Mouse (Mus musculus): ENCODE measurements around the gene Gtpbp6. TPM values are rescaled to one million over a fixed set of nuclear protein-coding genes. Genes with fewer than 3 reads are reported as not detected.
"Not testable (repeated sequence)": the region's sequence is repeated elsewhere in the genome, so short reads cannot be mapped to it uniquely, and the experiment has no call there.

Gene Gtpbp6
- total RNA-seq (2015; ENCODE audit: low replicate concordance) (2.5 TPM in 1 of 2 replicates, not detected in the other), total RNA-seq (2017; ENCODE audit: low replicate concordance) (8.5 TPM in 1 of 2 replicates, not detected in the other)

GRCm38 (mm10) chr5:110107581-110108304 lies at the start of gene Gtpbp6:
Gtpbp6 (minus strand) TSS chr5:110108197.
- ATAC-seq (replicated peaks; ENCODE audit: low FRiP score, poor library complexity, severe bottlenecking) = peak; percentile 87

GRCm38 (mm10) chr5:110143007-110143406 lies 35.0 kb upstream of the Gtpbp6 start:
- ATAC-seq (replicated peaks; ENCODE audit: low FRiP score, poor library complexity, severe bottlenecking) = no peak

- ATAC-seq (replicated peaks; ENCODE audit: low FRiP score, poor library complexity, severe bottlenecking) = no peak
Measured at GRCm38 (mm10) chr5:110142309-110142708, 34.3 kb upstream of the Gtpbp6 start.

- no peak for ATAC-seq (replicated peaks; ENCODE audit: low FRiP score, poor library complexity, severe bottlenecking)
Measured at GRCm38 (mm10) chr5:110140424-110140823, 32.4 kb upstream of the Gtpbp6 start.

GRCm38 (mm10) chr5:110139325-110139724 lies 31.3 kb upstream of the Gtpbp6 start:
- ATAC-seq (replicated peaks; ENCODE audit: low FRiP score, poor library complexity, severe bottlenecking) = no peak

- ATAC-seq (replicated peaks; ENCODE audit: low FRiP score, poor library complexity, severe bottlenecking) = no peak
Measured at GRCm38 (mm10) chr5:110137816-110138215, 29.8 kb upstream of the Gtpbp6 start.

GRCm38 (mm10) chr5:110136087-110136464 lies 28.1 kb upstream of the Gtpbp6 start:
- no peak for ATAC-seq (replicated peaks; ENCODE audit: low FRiP score, poor library complexity, severe bottlenecking)

- peak; percentile 99 for ATAC-seq (replicated peaks; ENCODE audit: low FRiP score, poor library complexity, severe bottlenecking)
Measured at GRCm38 (mm10) chr5:110135293-110136086, 27.5 kb upstream of the Gtpbp6 start, which contains the start of gene Chfr. Chfr (plus strand) TSS chr5:110135842.

GRCm38 (mm10) chr5:110122380-110122779 lies 14.4 kb upstream of the Gtpbp6 start:
- not testable (repeated sequence) for ATAC-seq (replicated peaks; ENCODE audit: low FRiP score, poor library complexity, severe bottlenecking)

GRCm38 (mm10) chr5:110109991-110110441 lies 2.0 kb upstream of the Gtpbp6 start, which contains the start of gene Zfp605:
Zfp605 (plus strand) TSS chr5:110110092.
- peak; percentile 56 for ATAC-seq (replicated peaks; ENCODE audit: low FRiP score, poor library complexity, severe bottlenecking)

- no peak for ATAC-seq (replicated peaks; ENCODE audit: low FRiP score, poor library complexity, severe bottlenecking)
Measured at GRCm38 (mm10) chr5:110108305-110108628, 270 bp upstream of the Gtpbp6 start.

- no peak; the same call in 1 of the 2 replicates for ATAC-seq (replicated peaks; ENCODE audit: low FRiP score, poor library complexity, severe bottlenecking)
Measured at GRCm38 (mm10) chr5:110106901-110107564, 964 bp downstream of the Gtpbp6 start.

GRCm38 (mm10) chr5:110106140-110106871 lies 1.7 kb downstream of the Gtpbp6 start:
- ATAC-seq (replicated peaks; ENCODE audit: low FRiP score, poor library complexity, severe bottlenecking) = no peak

- no peak for ATAC-seq (replicated peaks; ENCODE audit: low FRiP score, poor library complexity, severe bottlenecking)
Measured at GRCm38 (mm10) chr5:110104616-110105380, 3.2 kb downstream of the Gtpbp6 start.

- ATAC-seq (replicated peaks; ENCODE audit: low FRiP score, poor library complexity, severe bottlenecking) = no peak
Measured at GRCm38 (mm10) chr5:110103901-110104615, 3.9 kb downstream of the Gtpbp6 start.

GRCm38 (mm10) chr5:110102853-110103625 lies 5.0 kb downstream of the Gtpbp6 start:
- no peak for ATAC-seq (replicated peaks; ENCODE audit: low FRiP score, poor library complexity, severe bottlenecking)

- no peak for ATAC-seq (replicated peaks; ENCODE audit: low FRiP score, poor library complexity, severe bottlenecking)
Measured at GRCm38 (mm10) chr5:110102429-110102828, 5.6 kb downstream of the Gtpbp6 start.

Data from erythroid progenitor cell, adult 5-6 weeks (primary cell).